Mouse (Mus musculus): ENCODE measurements around the gene Bex2. TPM values are rescaled to one million over a fixed set of nuclear protein-coding genes. Genes with fewer than 3 reads are reported as not detected.
A peak's percentile ranks its signal among the peaks of the same experiment; 100 is the strongest.
"Not testable (repeated sequence)": the region's sequence is repeated elsewhere in the genome, so short reads cannot be mapped to it uniquely, and the experiment has no call there.

Gene Bex2
- polyA plus RNA-seq (2014; fragmentation: Nextera tagmentation; extraction: Ambion mirVana): 546 and 709 TPM in 2 replicates

- peak within 1 kb of the TSS; percentile 41 for H3K4me3 ChIP-seq (replicated peaks; ENCODE audit: low read depth, low read length)
- H3K9ac ChIP-seq (replicated peaks; ENCODE audit: low read length): peak within 1 kb of the TSS; percentile 64; the same call in 1 of the 2 replicates
- H3K27ac ChIP-seq (replicated peaks; ENCODE audit: low read depth, low read length): peak within 1 kb of the TSS; percentile 80
- H3K36me3 ChIP-seq (ENCODE audit: control insufficient read depth, insufficient read depth, low read length); H3K9me3 ChIP-seq (ENCODE audit: control insufficient read depth, low read length); H3K27me3 ChIP-seq (ENCODE audit: control insufficient read depth, insufficient read depth, low read length); H3K4me1 ChIP-seq (ENCODE audit: control insufficient read depth, insufficient read depth, low read length): not testable (repeated sequence)
- ATAC-seq (ENCODE audit: low FRiP score, low TSS enrichment): peak; percentile 98
- peak; percentile 42 for DNase-seq
- H3K4me2 ChIP-seq (ENCODE audit: low read length): peak within 1 kb of the TSS; percentile 56
- 26% methylated on average over 6 of the region's 32 CpGs for WGBS
Observed at GRCm38 (mm10) chrX:136068020-136068419, at the start of gene Bex2. Bex2 (minus strand) TSS chrX:136068236.

GRCm38 (mm10) chrX:136115419-136115961, 47.5 kb upstream of the Bex2 start:
- WGBS: 26% methylated on average over 23 of the region's 23 CpGs
- H3K4me1 ChIP-seq (ENCODE audit: control insufficient read depth, insufficient read depth, low read length): no peaks in the 10 kb centered on the region
- H3K9me3 ChIP-seq (ENCODE audit: control insufficient read depth, low read length): no peaks in the 10 kb centered on the region
- peak overlapping the region; percentile 41 for H3K4me2 ChIP-seq (ENCODE audit: low read length)
- H3K9ac ChIP-seq (replicated peaks; ENCODE audit: low read length): no peak overlapping the region; the same call in 1 of the 2 replicates
- H3K4me3 ChIP-seq (replicated peaks; ENCODE audit: low read depth, low read length): peak overlapping the region; percentile 39
- H3K27ac ChIP-seq (replicated peaks; ENCODE audit: low read depth, low read length): peak overlapping the region; percentile 88
- DNase-seq: peak; percentile 92
- no peaks in the 10 kb centered on the region for H3K27me3 ChIP-seq (ENCODE audit: control insufficient read depth, insufficient read depth, low read length)
- ATAC-seq (ENCODE audit: low FRiP score, low TSS enrichment): peak; percentile 99
- H3K36me3 ChIP-seq (ENCODE audit: control insufficient read depth, insufficient read depth, low read length): no peaks in the 10 kb centered on the region

- DNase-seq: no peak
- Histone ChIP-seq H3K9ac (replicated peaks; ENCODE audit: low read length) (no peak overlapping the region), H3K27me3 (ENCODE audit: control insufficient read depth, insufficient read depth, low read length) (no peaks in the 10 kb centered on the region), H3K9me3 (ENCODE audit: control insufficient read depth, low read length) (no peaks in the 10 kb centered on the region), H3K27ac (replicated peaks; ENCODE audit: low read depth, low read length) (0 out of 2 replicates have a peak overlapping the region, but pooled peaks have one; percentile 26), H3K36me3 (ENCODE audit: control insufficient read depth, insufficient read depth, low read length) (no peaks in the 10 kb centered on the region), H3K4me1 (ENCODE audit: control insufficient read depth, insufficient read depth, low read length) (no peaks in the 10 kb centered on the region), H3K4me3 (replicated peaks; ENCODE audit: low read depth, low read length) (peak overlapping the region; percentile 39), H3K4me2 (ENCODE audit: low read length) (peak overlapping the region; percentile 41)
- 40% methylated on average over 4 of the region's 4 CpGs for WGBS
- no peak for ATAC-seq (ENCODE audit: low FRiP score, low TSS enrichment)
Observed at GRCm38 (mm10) chrX:136115015-136115414, 47.0 kb upstream of the Bex2 start.

GRCm38 (mm10) chrX:136107942-136108341, 39.9 kb upstream of the Bex2 start:
- WGBS: 49% methylated on average over 6 of the region's 6 CpGs
- ATAC-seq (ENCODE audit: low FRiP score, low TSS enrichment): no peak; the same call in 1 of the 2 replicates

GRCm38 (mm10) chrX:136104724-136105088, 36.7 kb upstream of the Bex2 start:
- H3K36me3 ChIP-seq (ENCODE audit: control insufficient read depth, insufficient read depth, low read length): no peaks in the 10 kb centered on the region
- H3K4me3 ChIP-seq (replicated peaks; ENCODE audit: low read depth, low read length): no peak overlapping the region
- DNase-seq (peak; percentile 64), ATAC-seq (ENCODE audit: low FRiP score, low TSS enrichment) (no peak; the same call in 1 of the 2 replicates)
- 0 out of 2 replicates have a peak, but pooled peaks cover 4% of the 10 kb centered on the region for H3K4me1 ChIP-seq (ENCODE audit: control insufficient read depth, insufficient read depth, low read length)
- H3K27me3 ChIP-seq (ENCODE audit: control insufficient read depth, insufficient read depth, low read length): no peaks in the 10 kb centered on the region
- H3K9me3 ChIP-seq (ENCODE audit: control insufficient read depth, low read length): no peaks in the 10 kb centered on the region
- peak overlapping the region; percentile 60 for H3K27ac ChIP-seq (replicated peaks; ENCODE audit: low read depth, low read length)
- H3K9ac ChIP-seq (replicated peaks; ENCODE audit: low read length): no peak overlapping the region
- H3K4me2 ChIP-seq (ENCODE audit: low read length): peak overlapping the region; percentile 30
- 27% methylated on average over 3 of the region's 3 CpGs for WGBS

More at GRCm38 (mm10) chrX:136107942-136108341, 39.9 kb upstream of the Bex2 start:
- no peaks in the 10 kb centered on the region for H3K9me3 ChIP-seq (ENCODE audit: control insufficient read depth, low read length)
- H3K4me3 ChIP-seq (replicated peaks; ENCODE audit: low read depth, low read length): no peak overlapping the region
- no peaks in the 10 kb centered on the region for H3K27me3 ChIP-seq (ENCODE audit: control insufficient read depth, insufficient read depth, low read length)
- no peak overlapping the region for H3K27ac ChIP-seq (replicated peaks; ENCODE audit: low read depth, low read length)
- peak; percentile 79 for DNase-seq
- H3K4me2 ChIP-seq (ENCODE audit: low read length): no peak overlapping the region
- no peak overlapping the region for H3K9ac ChIP-seq (replicated peaks; ENCODE audit: low read length)
- H3K4me1 ChIP-seq (ENCODE audit: control insufficient read depth, insufficient read depth, low read length): 0 out of 2 replicates have a peak, but pooled peaks cover 4% of the 10 kb centered on the region
- H3K36me3 ChIP-seq (ENCODE audit: control insufficient read depth, insufficient read depth, low read length): no peaks in the 10 kb centered on the region

- DNase-seq (peak; percentile 61), ATAC-seq (ENCODE audit: low FRiP score, low TSS enrichment) (no peak)
- Histone ChIP-seq H3K4me3 (replicated peaks; ENCODE audit: low read depth, low read length) (no peak overlapping the region), H3K4me1 (ENCODE audit: control insufficient read depth, insufficient read depth, low read length) (0 out of 2 replicates have a peak, but pooled peaks cover 4% of the 10 kb centered on the region), H3K27me3 (ENCODE audit: control insufficient read depth, insufficient read depth, low read length) (no peaks in the 10 kb centered on the region), H3K9ac (replicated peaks; ENCODE audit: low read length) (no peak overlapping the region), H3K4me2 (ENCODE audit: low read length) (peak overlapping the region; percentile 30), H3K36me3 (ENCODE audit: control insufficient read depth, insufficient read depth, low read length) (no peaks in the 10 kb centered on the region), H3K9me3 (ENCODE audit: control insufficient read depth, low read length) (no peaks in the 10 kb centered on the region), H3K27ac (replicated peaks; ENCODE audit: low read depth, low read length) (peak overlapping the region; percentile 60)
- WGBS: 39% methylated on average over 4 of the region's 4 CpGs
Observed at GRCm38 (mm10) chrX:136104046-136104723, 36.1 kb upstream of the Bex2 start.

- no peaks in the 10 kb centered on the region for H3K27me3 ChIP-seq (ENCODE audit: control insufficient read depth, insufficient read depth, low read length)
- no peak overlapping the region for H3K9ac ChIP-seq (replicated peaks; ENCODE audit: low read length)
- no peaks in the 10 kb centered on the region for H3K4me1 ChIP-seq (ENCODE audit: control insufficient read depth, insufficient read depth, low read length)
- H3K27ac ChIP-seq (replicated peaks; ENCODE audit: low read depth, low read length): peak overlapping the region; percentile 63
- DNase-seq (peak; percentile 68), ATAC-seq (ENCODE audit: low FRiP score, low TSS enrichment) (peak; percentile 75; the same call in 1 of the 2 replicates)
- 27% methylated on average over 2 of the region's 2 CpGs for WGBS
- no peaks in the 10 kb centered on the region for H3K9me3 ChIP-seq (ENCODE audit: control insufficient read depth, low read length)
- no peak overlapping the region for H3K4me3 ChIP-seq (replicated peaks; ENCODE audit: low read depth, low read length)
- H3K36me3 ChIP-seq (ENCODE audit: control insufficient read depth, insufficient read depth, low read length): no peaks in the 10 kb centered on the region
- no peak overlapping the region for H3K4me2 ChIP-seq (ENCODE audit: low read length)
Observed at GRCm38 (mm10) chrX:136094421-136094820, 26.4 kb upstream of the Bex2 start.

GRCm38 (mm10) chrX:136092497-136093279, 24.7 kb upstream of the Bex2 start:
- Histone ChIP-seq H3K4me2 (ENCODE audit: low read length) (no peak overlapping the region), H3K27me3 (ENCODE audit: control insufficient read depth, insufficient read depth, low read length) (no peaks in the 10 kb centered on the region), H3K9me3 (ENCODE audit: control insufficient read depth, low read length) (no peaks in the 10 kb centered on the region), H3K4me1 (ENCODE audit: control insufficient read depth, insufficient read depth, low read length) (no peaks in the 10 kb centered on the region), H3K27ac (replicated peaks; ENCODE audit: low read depth, low read length) (no peak overlapping the region), H3K36me3 (ENCODE audit: control insufficient read depth, insufficient read depth, low read length) (no peaks in the 10 kb centered on the region), H3K9ac (replicated peaks; ENCODE audit: low read length) (no peak overlapping the region), H3K4me3 (replicated peaks; ENCODE audit: low read depth, low read length) (no peak overlapping the region)
- no peak for DNase-seq
- WGBS: 31% methylated on average over 2 of the region's 2 CpGs
- ATAC-seq (ENCODE audit: low FRiP score, low TSS enrichment): no peak

Measured in midbrain, embryonic 14.5 days (tissue).